Mouse (Mus musculus) myocyte (in vitro differentiated cells): ENCODE data around the gene Sphkap. TPM values are rescaled to one million over a fixed set of nuclear protein-coding genes. Genes with fewer than 3 reads are reported as not detected.

Source experiments
- H3K27me3 ChIP-seq: one replicate; pipeline ENCODE4 v1.6.1; 2011; ENCODE audit not compliant: control insufficient read depth, insufficient read depth, insufficient read length
- H3K36me3 ChIP-seq: one replicate; pipeline ENCODE4 v1.6.1; 2011; ENCODE audit not compliant: control insufficient read depth, insufficient read depth
- H3K4me2 ChIP-seq: one replicate; pipeline ENCODE4 v1.6.1; 2011; ENCODE audit warnings: low read depth, control low read depth
- H3K4me3 ChIP-seq: one replicate; pipeline ENCODE4 v1.5.1; 2011; ENCODE audit warnings: mild to moderate bottlenecking, control low read depth, moderate library complexity
- H3K79me2 ChIP-seq: one replicate; pipeline ENCODE4 v1.6.1; 2011; ENCODE audit not compliant: control insufficient read depth, insufficient read depth
- H3ac ChIP-seq: one replicate; pipeline ENCODE4 v1.6.1; 2011; ENCODE audit not compliant: control insufficient read depth, insufficient read length
- CEBPB ChIP-seq: IDR thresholded peaks from 2 replicates; pipeline ENCODE4 v1.6.1; 2011; ENCODE audit warnings: mild to moderate bottlenecking, moderate library complexity; ENCODE audit not compliant: poor library complexity, insufficient read depth, severe bottlenecking
- E2F4 ChIP-seq: IDR thresholded peaks from one replicate; pipeline ENCODE4 v1.6.1; 2011; ENCODE audit warnings: mild to moderate bottlenecking, control low read depth, moderate library complexity; ENCODE audit not compliant: insufficient read depth
- MAX ChIP-seq: IDR thresholded peaks from one replicate; pipeline ENCODE4 v1.6.1; 2011; ENCODE audit warnings: low read depth, mild to moderate bottlenecking, control low read depth
- MYOD1 ChIP-seq, 3 experiments: IDR thresholded peaks; one replicate each; pipeline ENCODE4 v1.6.1; 2011; ENCODE audit warnings: control low read depth in 2 of 3, low read depth in 2 of 3, mild to moderate bottlenecking in 2 of 3, moderate library complexity in 1 of 3; ENCODE audit not compliant: insufficient read length in 2 of 3, control insufficient read depth in 1 of 3
- MYOG ChIP-seq, 3 experiments: IDR thresholded peaks; one replicate each; pipeline ENCODE4 v1.6.1; 2011; ENCODE audit warnings: control low read depth in 2 of 3, low read depth in 2 of 3, mild to moderate bottlenecking in 2 of 3; ENCODE audit not compliant: insufficient read length in 2 of 3, control insufficient read depth in 1 of 3, insufficient read depth in 1 of 3
- POLR2A ChIP-seq: IDR thresholded peaks from one replicate; pipeline ENCODE4 v1.6.1; 2011; ENCODE audit warnings: low read depth, mild to moderate bottlenecking, control low read depth, moderate library complexity; ENCODE audit not compliant: insufficient read length
- POLR2AphosphoS2 ChIP-seq: IDR thresholded peaks from one replicate; pipeline ENCODE4 v1.6.1; 2011; ENCODE audit warnings: low read depth, control low read depth; ENCODE audit not compliant: insufficient read length
- REST ChIP-seq: IDR thresholded peaks from one replicate; pipeline ENCODE4 v1.6.1; 2011; ENCODE audit warnings: mild to moderate bottlenecking, control low read depth, moderate library complexity; ENCODE audit not compliant: insufficient read depth, insufficient read length
- SRF ChIP-seq: IDR thresholded peaks from one replicate; pipeline ENCODE4 v1.6.1; 2011; ENCODE audit warnings: low read depth; ENCODE audit not compliant: control insufficient read depth, insufficient read length
- TCF12 ChIP-seq: IDR thresholded peaks from one replicate; pipeline ENCODE4 v1.6.1; 2011; ENCODE audit warnings: mild to moderate bottlenecking, control low read depth; ENCODE audit not compliant: poor library complexity, insufficient read depth, severe bottlenecking
- TCF3 ChIP-seq: IDR thresholded peaks from one replicate; pipeline ENCODE4 v1.6.1; 2011; ENCODE audit warnings: low read depth, control low read depth; ENCODE audit not compliant: insufficient read length
- USF1 ChIP-seq: IDR thresholded peaks from one replicate; pipeline ENCODE4 v1.6.1; 2011; ENCODE audit warnings: low read depth, mild to moderate bottlenecking, control low read depth, moderate library complexity
- polyA plus RNA-seq: library from polyadenylated mRNA; unstranded; fragments of >200 nt; fragmentation: generic; extraction: Trizol; gene quantifications from one replicate; pipeline ENCODE4 v1.2.1, GENCODE M21; 2012; ENCODE audit warnings: missing spikeins

The Sphkap gene
- polyA plus RNA-seq, 1 experiment, result not detected

DNA sequence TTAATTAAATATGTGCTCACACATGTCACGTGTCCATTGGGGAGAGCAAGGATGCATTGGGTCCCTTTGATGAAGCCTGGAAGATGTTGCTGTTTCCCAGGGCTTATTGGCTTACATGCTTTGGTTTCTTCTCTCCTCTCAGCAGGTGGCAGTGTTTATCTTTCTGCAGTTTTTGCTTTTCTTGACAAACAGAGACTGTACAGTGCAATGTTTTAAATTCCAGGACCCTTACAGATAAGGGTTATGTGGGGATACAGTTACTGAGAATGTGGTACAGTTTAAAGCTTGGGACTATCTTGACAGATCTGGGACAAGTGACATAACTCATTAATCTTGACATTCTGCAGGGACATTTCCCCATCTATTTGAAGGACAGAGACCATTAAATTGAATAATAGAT, 189.7 kb downstream of the Sphkap start:
- Histone ChIP-seq H3K79me2 (no peaks in the 10 kb centered on the region), H3K27me3 (no peaks in the 10 kb centered on the region), H3K4me3 (no peak overlapping the region)

DNA sequence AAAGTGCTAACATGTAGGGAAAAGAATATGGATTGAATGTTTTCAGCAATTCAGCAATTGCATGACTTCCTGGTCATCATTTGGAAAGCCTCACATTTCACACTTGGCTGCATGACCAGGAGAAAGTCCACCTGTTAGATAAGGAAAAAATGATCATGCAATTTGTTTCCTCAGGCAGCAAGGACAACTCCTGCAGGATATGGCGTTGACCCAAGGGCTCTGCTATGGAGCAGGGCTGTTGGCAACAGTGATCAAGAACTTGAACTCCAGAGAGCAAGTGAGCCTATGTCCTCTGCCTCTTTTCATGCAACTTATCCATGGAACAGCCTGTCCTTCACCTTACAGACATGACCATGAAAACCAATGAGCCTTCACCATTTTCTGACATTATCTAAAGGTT, 198.0 kb downstream of the Sphkap start:
- Histone ChIP-seq H3K4me3 (no peak overlapping the region), H3ac (no peak overlapping the region), H3K27me3 (no peaks in the 10 kb centered on the region), H3K4me2 (no peak overlapping the region), H3K36me3 (no peaks in the 10 kb centered on the region), H3K79me2 (no peaks in the 10 kb centered on the region)
- TF ChIP-seq MAX, result no peak
- TF ChIP-seq POLR2AphosphoS2, result no peak
- no peak for TF ChIP-seq TCF3
- no peak for TF ChIP-seq SRF
- TF ChIP-seq CEBPB, result no peak

More for the DNA sequence above, 189.7 kb downstream of the Sphkap start:
- Histone ChIP-seq H3K36me3 (no peaks in the 10 kb centered on the region), H3K4me2 (no peak overlapping the region), H3ac (no peak overlapping the region)
- TF ChIP-seq MAX, result no peak
- TF ChIP-seq SRF, result no peak
- no peak for TF ChIP-seq MYOG (IDR thresholded peaks at IDR 0.05; ENCODE audit: control insufficient read depth in 1 of 3, insufficient read depth in 1 of 3, insufficient read length in 2 of 3, low read depth in 2 of 3)
- no peak for TF ChIP-seq CEBPB
- TF ChIP-seq MYOD1 (IDR thresholded peaks at IDR 0.05; ENCODE audit: control insufficient read depth in 1 of 3, insufficient read length in 2 of 3, low read depth in 2 of 3), result no peak
- TF ChIP-seq USF1, result no peak
- TF ChIP-seq E2F4, result no peak
- no peak for TF ChIP-seq TCF3
- TF ChIP-seq POLR2AphosphoS2, result no peak
- no peak for TF ChIP-seq TCF12
- no peak for TF ChIP-seq POLR2A
- no peak for TF ChIP-seq REST

Other genes starting within 250 kb of the Sphkap start
- not detected for gene Daw1, start 248.4 kb downstream of the Sphkap start, polyA plus RNA-seq